Comparison of ENCODE assay signal across 20 mouse cellular contexts in genomic region chr10:18630498-18630897, GRCm38 (mm10).
"Had no signal": no experiment of that assay in that cellular context is flagged by ENCODE, and none has a peak within 500 bp of the region (broad histone marks: within the 10 kb centered on the region; RNA-seq: fewer than 3 reads in every experiment).

No protein-coding gene starts in this region.

- H3K4me1 ChIP-seq: liver, embryonic 13.5 days; liver, embryonic 15.5 days; lung, embryonic 15.5 days; midbrain, embryonic 13.5 days; midbrain, embryonic 15.5 days; stomach, embryonic 15.5 days had no signal

- H3K36me3 ChIP-seq: liver, embryonic 13.5 days; liver, embryonic 15.5 days; lung, embryonic 15.5 days had no signal

- H3K27ac ChIP-seq: liver, embryonic 13.5 days; liver, embryonic 15.5 days; lung, embryonic 15.5 days; macrophage; midbrain, embryonic 13.5 days; midbrain, embryonic 15.5 days; stomach, embryonic 15.5 days; stomach, postnatal 0 days had no signal

- H3K4me3 ChIP-seq: liver, embryonic 13.5 days; liver, embryonic 15.5 days; lung, embryonic 15.5 days; megakaryocyte, embryonic 14.5 days; midbrain, embryonic 13.5 days; midbrain, embryonic 15.5 days; stomach, embryonic 15.5 days had no signal

- H3K9ac ChIP-seq: liver, embryonic 13.5 days; liver, embryonic 15.5 days; liver, postnatal 0 days; lung, embryonic 15.5 days; midbrain, embryonic 13.5 days; midbrain, embryonic 15.5 days; stomach, embryonic 15.5 days had no signal

- ATAC-seq: liver, postnatal 0 days; lung, postnatal 0 days; midbrain, embryonic 13.5 days; midbrain, embryonic 15.5 days had no signal

- DNase-seq: liver, embryonic 13.5 days; liver, postnatal 0 days; lung, adult 2 months; lung, postnatal 14 days; lung, postnatal 36 days; right cerebral cortex, postnatal 14 days; thymus, adult 2 months; thymus, postnatal 25 days; thymus, postnatal 4 days had no signal

- H3K27me3 ChIP-seq: liver, embryonic 13.5 days; liver, embryonic 15.5 days; lung, embryonic 15.5 days; midbrain, embryonic 13.5 days; midbrain, embryonic 15.5 days; stomach, embryonic 15.5 days had no signal

- H3K4me2 ChIP-seq: liver, embryonic 11.5 days; liver, embryonic 13.5 days; liver, embryonic 15.5 days; lung, embryonic 15.5 days; midbrain, embryonic 11.5 days; midbrain, embryonic 13.5 days; midbrain, embryonic 15.5 days; stomach, embryonic 15.5 days had no signal

- H3K9me3 ChIP-seq: liver, embryonic 13.5 days; liver, embryonic 15.5 days; lung, embryonic 15.5 days; megakaryocyte, embryonic 14.5 days; midbrain, embryonic 13.5 days; midbrain, embryonic 15.5 days; stomach, embryonic 15.5 days had no signal
